Comparison of ENCODE assay signal across 7 mouse cellular contexts in genomic region chr7:138840594-138841021, GRCm38 (mm10). TPM values are rescaled to one million over a fixed set of nuclear protein-coding genes. Genes with fewer than 3 reads are reported as not detected.
DNase-seq lines count a peak whose midpoint lies in the region; ATAC-seq lines count a peak whose summit lies in the region.

No protein-coding gene starts in this region.

- H3K4me1 ChIP-seq in forebrain, embryonic 14.5 days (ENCODE audit: control insufficient read depth, insufficient read depth, low read length) = peaks cover 16% of the 10 kb centered on the region
- peaks cover 4% of the 10 kb centered on the region for H3K4me1 ChIP-seq in hindbrain, embryonic 11.5 days (replicated peaks; ENCODE audit: control insufficient read depth, insufficient read depth, low read length)

- H3K9ac ChIP-seq in forebrain, embryonic 14.5 days (ENCODE audit: low read length) = no peak overlapping the region
- no peak overlapping the region for H3K9ac ChIP-seq in hindbrain, embryonic 11.5 days (ENCODE audit: low read depth, low read length)

- no peak overlapping the region for H3K4me3 ChIP-seq in forebrain, embryonic 14.5 days (ENCODE audit: low read depth, low read length)
- no peak overlapping the region for H3K4me3 ChIP-seq in hindbrain, embryonic 11.5 days (ENCODE audit: low read depth, low read length)

- no peaks in the 10 kb centered on the region for H3K27me3 ChIP-seq in forebrain, embryonic 14.5 days (replicated peaks; ENCODE audit: control insufficient read depth, insufficient read depth, low read length)
- H3K27me3 ChIP-seq in hindbrain, embryonic 11.5 days (ENCODE audit: control insufficient read depth, insufficient read depth, low read length) = no peaks in the 10 kb centered on the region

- peaks cover 9% of the 10 kb centered on the region for H3K36me3 ChIP-seq in forebrain, embryonic 14.5 days (ENCODE audit: control insufficient read depth, insufficient read depth, low read length)
- no peaks in the 10 kb centered on the region for H3K36me3 ChIP-seq in hindbrain, embryonic 11.5 days (ENCODE audit: control insufficient read depth, insufficient read depth, low read length)

- no peak overlapping the region for H3K4me2 ChIP-seq in forebrain, embryonic 14.5 days (ENCODE audit: low read length)
- H3K4me2 ChIP-seq in hindbrain, embryonic 11.5 days (replicated peaks; ENCODE audit: low read depth, low read length) = no peak overlapping the region

- 57% methylated on average over 4 of the region's 4 CpGs for WGBS in forebrain, embryonic 14.5 days
- WGBS in hindbrain, embryonic 11.5 days = 23% methylated on average over 4 of the region's 4 CpGs

- peak; percentile 32 for ATAC-seq in forebrain, embryonic 14.5 days
- peak; percentile 53; the same call in 1 of the 2 replicates for ATAC-seq in hindbrain, embryonic 11.5 days (ENCODE audit: low FRiP score)

- no peaks in the 10 kb centered on the region for H3K9me3 ChIP-seq in forebrain, embryonic 14.5 days (replicated peaks; ENCODE audit: control insufficient read depth, low read length)
- no peaks in the 10 kb centered on the region for H3K9me3 ChIP-seq in hindbrain, embryonic 11.5 days (ENCODE audit: control insufficient read depth, low read length)

- DNase-seq in Muller cell, postnatal 12 days (ENCODE audit: inconsistent ontology term) = peak; percentile 68
- peak; percentile 52 for DNase-seq in c-Kit-positive CD71-positive TER-119-positive erythroid progenitor cells, embryonic 14.5 days (ENCODE audit: low spot score)
- DNase-seq in forebrain, embryonic 14.5 days (ENCODE audit: low spot score) = peak; percentile 91
- peak; percentile 88 for DNase-seq in hindbrain, embryonic 11.5 days (ENCODE audit: low spot score)
- peak; percentile 80 for DNase-seq in layer of hippocampus, adult 9-11 months
- DNase-seq in lung, postnatal 25 days (ENCODE audit: low spot score) = peak; percentile 69
- DNase-seq in right cerebral cortex, postnatal 4 days = peak; percentile 87

- H3K27ac ChIP-seq in forebrain, embryonic 14.5 days (ENCODE audit: low read depth, low read length) = no peak overlapping the region
- H3K27ac ChIP-seq in hindbrain, embryonic 11.5 days (ENCODE audit: low read depth, low read length) = no peak overlapping the region

RNA-seq across cellular contexts. Expression of gene Ppp2r2d, which starts 5.3 kb away (rescaled TPM):
- polyA plus RNA-seq in forebrain, embryonic 14.5 days (2014; fragmentation: Nextera tagmentation; extraction: Ambion mirVana) = 52.3 and 73.3 TPM in 2 replicates
- polyA plus RNA-seq in hindbrain, embryonic 11.5 days (2014; fragmentation: Nextera tagmentation; extraction: Ambion mirVana) = 80.0 and 88.5 TPM in 2 replicates

RNA-seq across cellular contexts. Expression of gene Mapk1ip1, which starts 5.5 kb away (rescaled TPM):
- polyA plus RNA-seq in forebrain, embryonic 14.5 days (2014; fragmentation: Nextera tagmentation; extraction: Ambion mirVana) = 29.0 and 31.1 TPM in 2 replicates
- 16.4 and 17.1 TPM in 2 replicates for polyA plus RNA-seq in hindbrain, embryonic 11.5 days (2014; fragmentation: Nextera tagmentation; extraction: Ambion mirVana)
